Mouse (Mus musculus) heart, postnatal 0 days (tissue): ENCODE data around the gene Timm17a.

Experiments
- CTCF ChIP-seq: IDR thresholded peaks from 2 replicates; pipeline ENCODE4 v1.5.1; 2016; ENCODE audit warnings: antibody characterized with exemption, control low read depth, low read depth
- EP300 ChIP-seq: IDR thresholded peaks from 2 replicates; pipeline ENCODE4 v1.6.1; 2016; ENCODE audit warnings: antibody characterized with exemption, low read depth

DNA sequence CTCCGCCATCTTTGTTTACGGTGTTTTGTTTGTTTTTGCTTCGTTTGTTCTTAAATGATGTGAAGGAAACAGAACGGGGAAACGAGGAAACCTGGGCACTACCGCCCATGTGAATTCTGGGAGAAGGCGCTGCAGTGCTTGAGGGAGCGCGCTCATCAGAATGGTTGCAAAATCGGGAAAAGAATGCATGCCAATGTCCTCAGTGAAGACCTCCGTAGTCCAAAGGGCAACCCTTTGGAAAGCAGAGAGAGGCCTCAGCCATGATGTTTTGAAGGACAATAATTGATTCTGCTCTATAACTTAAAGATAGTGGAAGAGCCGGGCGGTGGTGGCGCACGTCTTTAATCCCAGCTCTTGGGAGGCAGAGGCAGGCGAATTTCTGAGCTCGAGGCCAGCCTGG, 31.7 kb downstream of the Timm17a start:
- TF ChIP-seq CTCF (no peak), EP300 (no peak)
